Mouse (Mus musculus) limb, embryonic 15.5 days (tissue): Measurements from ENCODE around the gene Srp72. TPM values are rescaled to one million over a fixed set of nuclear protein-coding genes. Genes with fewer than 3 reads are reported as not detected.

Experiments used
- ATAC-seq: fragments of 200-750 bp; cut with Nextera tagmentation; 2 replicates; pipeline ENCODE4 v1.8.0; 2017; ENCODE audit warnings: low read depth, moderate TSS enrichment; ENCODE audit not compliant: insufficient number of reproducible peaks, low FRiP score, low TSS enrichment
- H3K27ac ChIP-seq: fragments of 300-500 bp; sonication (generic); 2 replicates; pipeline ENCODE4 v1.5.1; 2015; ENCODE audit warnings: moderate library complexity, mild to moderate bottlenecking, inconsistent platforms
- H3K27me3 ChIP-seq: fragments of 300-500 bp; sonication (generic); 2 replicates; pipeline ENCODE4 v1.6.1; 2015; ENCODE audit warnings: inconsistent platforms
- H3K36me3 ChIP-seq: fragments of 300-500 bp; sonication (generic); 2 replicates; pipeline ENCODE4 v1.6.1; 2015; ENCODE audit warnings: inconsistent platforms
- H3K4me1 ChIP-seq: fragments of 300-500 bp; sonication (generic); 2 replicates; pipeline ENCODE4 v1.6.1; 2015; ENCODE audit warnings: inconsistent platforms
- H3K4me2 ChIP-seq: fragments of 300-500 bp; sonication (generic); 2 replicates; pipeline ENCODE4 v1.6.1; 2015; ENCODE audit warnings: mild to moderate bottlenecking, inconsistent platforms
- H3K4me3 ChIP-seq: fragments of 300-500 bp; sonication (generic); 2 replicates; pipeline ENCODE4 v1.5.1; 2015; ENCODE audit warnings: mild to moderate bottlenecking, inconsistent platforms
- H3K9ac ChIP-seq: fragments of 300-500 bp; sonication (generic); 2 replicates; pipeline ENCODE4 v1.6.1; 2015; ENCODE audit warnings: inconsistent platforms
- H3K9me3 ChIP-seq: fragments of 300-500 bp; sonication (generic); 2 replicates; pipeline ENCODE4 v1.6.1; 2016; ENCODE audit warnings: inconsistent platforms
- WGBS: fragments of 180-500 bp; shearing (Covaris S2); methylation state at CpG from one replicate; pipeline ENCODE4 v1.1.7; 2015; 5-methylcytosine and 5-hydroxymethylcytosine counted together
- polyA plus RNA-seq: library from polyadenylated mRNA; unstranded; fragments of >200 nt; fragmentation: Nextera tagmentation; extraction: Ambion mirVana; gene quantifications from 2 replicates; pipeline ENCODE4 v1.2.1, GENCODE M21; 2015

Gene Srp72
- polyA plus RNA-seq, 1 experiment from 2014 or later = 103 TPM

DNA sequence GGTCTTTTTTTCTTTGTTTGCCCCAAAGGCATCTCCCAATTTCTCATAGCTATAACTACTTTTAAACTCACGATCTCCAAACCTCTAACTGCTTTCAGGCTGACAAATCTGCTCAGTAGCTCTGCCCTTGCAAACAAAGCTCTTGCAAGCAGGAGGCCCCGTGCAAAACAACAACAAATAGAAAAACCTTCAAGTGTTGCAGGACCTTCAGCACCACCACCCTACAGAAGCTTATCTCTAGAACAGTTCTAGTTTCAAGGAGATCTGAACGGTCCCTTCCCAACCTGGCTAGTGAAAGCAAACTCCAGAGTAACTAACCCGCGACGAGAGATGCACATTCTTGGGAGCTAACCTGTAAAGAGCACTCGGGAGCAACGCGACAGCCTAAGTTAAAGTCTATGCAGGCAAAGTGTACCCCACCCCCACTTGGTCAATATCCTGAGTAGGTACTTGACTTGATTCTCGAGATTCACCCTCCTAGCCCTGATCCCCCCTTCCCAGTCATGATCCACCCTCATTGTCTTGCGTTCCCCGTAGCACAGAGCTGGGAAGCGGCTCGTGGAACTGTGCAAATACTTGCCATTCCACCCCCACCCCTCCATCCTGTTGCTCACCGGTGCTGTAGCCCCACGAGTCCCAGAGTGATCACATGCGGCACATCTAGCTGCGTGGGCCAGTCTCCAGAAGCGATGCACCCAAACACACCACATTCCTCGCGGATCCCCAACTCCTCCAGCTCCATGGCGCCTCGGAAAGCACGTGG is 24.0 kb upstream of the Srp72 start:
- H3K27ac ChIP-seq = peak overlapping the region; percentile 96
- peak overlapping the region; percentile 85 for H3K4me2 ChIP-seq
- WGBS = under 1% methylated on average over 24 of the region's 24 CpGs
- H3K9ac ChIP-seq = peak overlapping the region; percentile 55
- H3K4me3 ChIP-seq = peak overlapping the region; percentile 72
- H3K9me3 ChIP-seq = no peaks in the 10 kb centered on the region
- peaks cover 6% of the 10 kb centered on the region; the same call in 1 of the 2 replicates for H3K36me3 ChIP-seq
- no peaks in the 10 kb centered on the region for H3K27me3 ChIP-seq
- no peak for ATAC-seq
- peaks cover 27% of the 10 kb centered on the region; the same call in 1 of the 2 replicates for H3K4me1 ChIP-seq

- peaks cover 10% of the 10 kb centered on the region; the same call in 1 of the 2 replicates for H3K36me3 ChIP-seq
- peak within 1 kb of the TSS; percentile 72 for H3K4me3 ChIP-seq
- peak within 1 kb of the TSS; percentile 85 for H3K4me2 ChIP-seq
- H3K9me3 ChIP-seq = no peaks in the 10 kb centered on the region
- ATAC-seq = peak; percentile 98
- under 1% methylated on average over 81 of the region's 81 CpGs for WGBS
- peaks cover 25% of the 10 kb centered on the region; the same call in 1 of the 2 replicates for H3K4me1 ChIP-seq
- no peaks in the 10 kb centered on the region for H3K27me3 ChIP-seq
- peak within 1 kb of the TSS; percentile 96 for H3K27ac ChIP-seq
- H3K9ac ChIP-seq = peak within 1 kb of the TSS; percentile 55
These were observed 23.1 kb upstream of the Srp72 start, which contains the start of the genes Paics and Ppat for GRCm38 (mm10) chr5:76951106-76952027. TSS of gene Paics (plus strand) at chr5:76951307. TSS of gene Ppat (minus strand) at chr5:76951578.

DNA sequence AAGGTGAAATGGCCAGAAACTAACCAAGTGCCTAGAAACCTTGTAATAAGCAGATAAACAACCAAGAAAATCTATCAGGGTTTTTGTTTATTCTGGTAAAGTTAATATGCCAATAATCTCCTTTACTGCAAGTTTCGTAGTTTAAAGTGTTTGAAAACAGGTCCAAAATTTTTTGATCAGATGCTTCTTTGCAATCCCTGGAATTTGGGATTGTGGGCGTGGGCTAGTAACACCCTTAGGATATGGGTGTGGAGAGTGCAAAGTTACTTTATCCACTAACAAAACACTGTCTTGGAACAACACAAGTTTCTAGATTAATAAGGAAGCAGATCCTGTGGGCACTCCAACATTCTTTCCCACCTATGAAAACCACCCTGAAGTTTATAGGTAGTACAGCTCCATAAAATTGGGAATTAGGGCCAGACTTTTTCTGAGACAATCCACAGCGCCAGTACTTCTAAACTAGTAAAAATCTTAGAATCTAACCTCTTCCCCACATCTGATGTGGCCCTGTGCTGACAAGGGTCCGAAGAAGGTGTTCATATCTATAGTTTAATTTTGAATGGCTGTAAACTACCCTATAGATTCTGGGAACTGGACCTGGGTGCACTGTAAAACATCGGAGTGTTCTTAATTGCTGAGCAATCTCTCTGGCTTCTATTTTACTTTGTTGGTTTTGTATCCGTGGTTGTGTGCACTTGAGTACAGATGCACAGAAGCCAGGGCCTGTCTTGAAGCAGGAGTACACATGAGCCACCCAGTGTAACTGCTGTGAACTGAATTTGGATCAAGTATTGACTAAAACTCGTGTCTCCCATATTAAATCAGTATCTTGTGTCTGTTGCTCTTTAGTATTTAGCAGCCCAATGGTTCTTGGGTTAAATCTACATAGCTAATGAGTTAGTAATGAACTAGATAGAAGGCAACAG is 22.1 kb upstream of the Srp72 start:
- Histone ChIP-seq H3K9me3 (no peaks in the 10 kb centered on the region), H3K9ac (peak overlapping the region; percentile 52), H3K27ac (peak overlapping the region; percentile 96), H3K4me2 (peak overlapping the region; percentile 85), H3K36me3 (peaks cover 20% of the 10 kb centered on the region), H3K4me1 (peaks cover 19% of the 10 kb centered on the region; the same call in 1 of the 2 replicates), H3K4me3 (peak overlapping the region; percentile 72), H3K27me3 (no peaks in the 10 kb centered on the region)
- ATAC-seq = no peak
- 10% methylated on average over 7 of the region's 7 CpGs for WGBS

GRCm38 (mm10) chr5:76953794-76954193 is 20.7 kb upstream of the Srp72 start:
- H3K27ac ChIP-seq = no peak overlapping the region
- WGBS = 71% methylated on average over 3 of the region's 3 CpGs
- H3K4me1 ChIP-seq = peaks cover 19% of the 10 kb centered on the region; the same call in 1 of the 2 replicates
- no peak overlapping the region for H3K4me2 ChIP-seq
- no peaks in the 10 kb centered on the region for H3K9me3 ChIP-seq
- no peak for ATAC-seq
- H3K4me3 ChIP-seq = no peak overlapping the region
- H3K27me3 ChIP-seq = no peaks in the 10 kb centered on the region
- H3K9ac ChIP-seq = no peak overlapping the region
- H3K36me3 ChIP-seq = peaks cover 34% of the 10 kb centered on the region

DNA sequence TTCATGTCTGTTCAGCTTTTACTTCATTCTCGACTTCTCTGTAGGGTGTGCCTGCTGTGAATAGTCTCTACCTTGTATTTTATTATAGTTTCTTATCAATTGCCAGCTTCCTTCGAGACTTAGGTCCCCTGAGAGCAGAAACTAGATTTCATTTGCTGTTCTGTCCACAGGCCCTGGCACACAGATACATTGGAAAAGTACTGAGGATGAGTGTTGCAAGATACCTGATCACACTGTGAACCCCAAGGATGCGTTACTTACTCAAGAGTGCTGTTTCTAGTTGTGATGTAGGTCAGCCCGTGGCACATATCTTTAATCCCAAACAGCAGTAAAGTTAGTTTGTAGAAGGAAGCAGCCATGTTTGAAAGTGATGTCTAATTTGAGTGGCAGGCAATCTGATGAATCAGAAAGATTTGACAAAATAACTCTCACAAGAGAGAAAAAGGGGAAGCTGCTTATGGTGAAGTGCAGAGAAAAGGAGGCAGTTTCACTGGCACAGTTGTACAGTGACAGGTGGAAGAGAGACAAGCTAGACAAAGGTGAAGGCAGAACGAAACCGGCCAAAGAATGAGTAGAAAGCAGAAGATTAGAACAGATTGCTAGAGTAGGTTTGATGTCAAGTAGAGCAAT is 20.1 kb upstream of the Srp72 start:
- 77% methylated on average over 6 of the region's 6 CpGs for WGBS
- H3K9ac ChIP-seq = no peak overlapping the region
- H3K4me2 ChIP-seq = no peak overlapping the region
- H3K36me3 ChIP-seq = peaks cover 39% of the 10 kb centered on the region
- H3K9me3 ChIP-seq = no peaks in the 10 kb centered on the region
- H3K4me3 ChIP-seq = no peak overlapping the region
- peaks cover 19% of the 10 kb centered on the region; the same call in 1 of the 2 replicates for H3K4me1 ChIP-seq
- no peak for ATAC-seq
- peak overlapping the region; percentile 61 for H3K27ac ChIP-seq
- no peaks in the 10 kb centered on the region for H3K27me3 ChIP-seq

- no peak for ATAC-seq
- Histone ChIP-seq H3K9ac (no peak overlapping the region), H3K4me2 (no peak overlapping the region), H3K27ac (peak overlapping the region; percentile 61), H3K4me1 (peaks cover 12% of the 10 kb centered on the region; the same call in 1 of the 2 replicates), H3K27me3 (no peaks in the 10 kb centered on the region), H3K9me3 (no peaks in the 10 kb centered on the region), H3K36me3 (peaks cover 45% of the 10 kb centered on the region), H3K4me3 (no peak overlapping the region)
- WGBS = 80% methylated on average over 4 of the region's 4 CpGs
These were observed 19.0 kb upstream of the Srp72 start for GRCm38 (mm10) chr5:76955474-76955873.

- peaks cover 65% of the 10 kb centered on the region for H3K36me3 ChIP-seq
These were observed 16.5 kb upstream of the Srp72 start for GRCm38 (mm10) chr5:76957954-76958353.

GRCm38 (mm10) chr5:76959587-76959986 is 14.9 kb upstream of the Srp72 start:
- no peak for ATAC-seq
- no peak overlapping the region for H3K4me3 ChIP-seq
- H3K9me3 ChIP-seq = no peaks in the 10 kb centered on the region
- H3K4me1 ChIP-seq = no peaks in the 10 kb centered on the region
- no peak overlapping the region for H3K9ac ChIP-seq
- H3K27ac ChIP-seq = no peak overlapping the region
- H3K27me3 ChIP-seq = no peaks in the 10 kb centered on the region
- H3K36me3 ChIP-seq = peaks cover 76% of the 10 kb centered on the region
- whole genome bisulfite sequencing = 68% methylated on average over 5 of the region's 5 CpGs
- H3K4me2 ChIP-seq = no peak overlapping the region

More at GRCm38 (mm10) chr5:76957954-76958353, 16.5 kb upstream of the Srp72 start:
- no peak overlapping the region for H3K27ac ChIP-seq
- no peak overlapping the region for H3K9ac ChIP-seq
- no peak overlapping the region for H3K4me3 ChIP-seq
- H3K4me1 ChIP-seq = peaks cover 4% of the 10 kb centered on the region; the same call in 1 of the 2 replicates
- ATAC-seq = no peak
- no peaks in the 10 kb centered on the region for H3K9me3 ChIP-seq
- H3K4me2 ChIP-seq = no peak overlapping the region
- 91% methylated on average over 1 of the region's 1 CpGs for WGBS
- H3K27me3 ChIP-seq = no peaks in the 10 kb centered on the region

GRCm38 (mm10) chr5:76962545-76962944 is 11.9 kb upstream of the Srp72 start:
- Histone ChIP-seq H3K9ac (no peak overlapping the region), H3K9me3 (no peaks in the 10 kb centered on the region), H3K4me2 (no peak overlapping the region), H3K36me3 (peaks cover 79% of the 10 kb centered on the region), H3K4me1 (no peaks in the 10 kb centered on the region), H3K4me3 (no peak overlapping the region), H3K27me3 (no peaks in the 10 kb centered on the region), H3K27ac (no peak overlapping the region)
- 62% methylated on average over 11 of the region's 11 CpGs for WGBS
- ATAC-seq = no peak

- Histone ChIP-seq H3K27me3 (no peaks in the 10 kb centered on the region), H3K9ac (no peak overlapping the region), H3K27ac (no peak overlapping the region), H3K9me3 (no peaks in the 10 kb centered on the region), H3K36me3 (peaks cover 76% of the 10 kb centered on the region), H3K4me2 (no peak overlapping the region), H3K4me3 (no peak overlapping the region), H3K4me1 (no peaks in the 10 kb centered on the region)
- 87% methylated on average over 3 of the region's 3 CpGs for WGBS
- ATAC-seq = no peak
These were observed 9.8 kb upstream of the Srp72 start for GRCm38 (mm10) chr5:76964651-76965050.
